Mouse (Mus musculus) limb, embryonic 11.5 days (tissue): Measurements from ENCODE around the gene Fut11. TPM values are rescaled to one million over a fixed set of nuclear protein-coding genes. Genes with fewer than 3 reads are reported as not detected.

ENCODE experiments used
- ATAC-seq: fragments of 200-750 bp; cut with Nextera tagmentation; 2 replicates; pipeline ENCODE4 v1.8.0; 2017; ENCODE audit warnings: low read depth; ENCODE audit not compliant: insufficient number of reproducible peaks, low FRiP score, low TSS enrichment
- DNase-seq: peaks from one replicate; pipeline ENCODE4 v3.0.0-alpha.2; 2015; ENCODE audit warnings: low spot score
- H3K27ac ChIP-seq: fragments of 300-500 bp; sonication (generic); replicated peaks from 2 replicates; pipeline ENCODE4 v1.5.1; 2014; ENCODE audit warnings: low read depth, mild to moderate bottlenecking, low read length
- H3K27me3 ChIP-seq: fragments of 300-500 bp; sonication (generic); 2 replicates; pipeline ENCODE4 v1.6.1; 2014; ENCODE audit warnings: mild to moderate bottlenecking, low read length, mixed read lengths; ENCODE audit not compliant: control insufficient read depth, insufficient read depth
- H3K36me3 ChIP-seq: fragments of 300-500 bp; sonication (generic); 2 replicates; pipeline ENCODE4 v1.6.1; 2014; ENCODE audit warnings: mild to moderate bottlenecking, low read length, moderate library complexity, mixed read lengths; ENCODE audit not compliant: control insufficient read depth, insufficient read depth
- H3K4me1 ChIP-seq: fragments of 300-500 bp; sonication (generic); 2 replicates; pipeline ENCODE4 v1.6.1; 2014; ENCODE audit warnings: low read length, mixed read lengths; ENCODE audit not compliant: control insufficient read depth, insufficient read depth
- H3K4me2 ChIP-seq: fragments of 300-500 bp; sonication (generic); 2 replicates; pipeline ENCODE4 v1.6.1; 2014; ENCODE audit warnings: low read depth, mild to moderate bottlenecking, moderate library complexity; ENCODE audit not compliant: severe bottlenecking
- H3K4me3 ChIP-seq: fragments of 300-500 bp; sonication (generic); 2 replicates; pipeline ENCODE4 v1.5.1; 2014; ENCODE audit warnings: low read depth, low read length
- H3K9ac ChIP-seq: fragments of 300-500 bp; sonication (generic); 2 replicates; pipeline ENCODE4 v1.6.1; 2014; ENCODE audit warnings: mild to moderate bottlenecking, low read length
- H3K9me3 ChIP-seq: fragments of 300-500 bp; sonication (generic); 2 replicates; pipeline ENCODE4 v1.6.1; 2016; ENCODE audit warnings: low read length; ENCODE audit not compliant: control insufficient read depth
- whole genome bisulfite sequencing: fragments of 180-500 bp; shearing (Covaris S2); extraction: QIAGEN DNeasy Blood & Tissue Kit; methylation state at CpG from one replicate; pipeline ENCODE4 v1.1.7; 2014; 5-methylcytosine and 5-hydroxymethylcytosine counted together
- polyA plus RNA-seq: library from polyadenylated mRNA; unstranded; fragments of >200 nt; fragmentation: Nextera tagmentation; extraction: Ambion mirVana; gene quantifications from 2 replicates; pipeline ENCODE4 v1.2.1, GENCODE M21; 2014

Fut11 gene
- polyA plus RNA-seq, 1 experiment from 2014 or later, result 18.3 TPM

- DNase-seq (no peak), ATAC-seq (no peak)
- Histone ChIP-seq H3K27ac (no peak overlapping the region), H3K4me3 (no peak overlapping the region), H3K27me3 (peaks cover 5% of the 10 kb centered on the region; the same call in 1 of the 2 replicates), H3K4me1 (no peaks in the 10 kb centered on the region), H3K9me3 (no peaks in the 10 kb centered on the region), H3K4me2 (no peak overlapping the region), H3K36me3 (no peaks in the 10 kb centered on the region), H3K9ac (no peak overlapping the region)
- WGBS, result 83% methylated on average over 1 of the region's 1 CpGs
Observed at GRCm38 (mm10) chr14:20667469-20667868, 27.3 kb upstream of the Fut11 start.

GRCm38 (mm10) chr14:20668154-20668810 is 26.5 kb upstream of the Fut11 start, which contains the start of gene Synpo2l:
Gene Synpo2l, minus strand, starts transcription at chr14:20668354.
- no peaks in the 10 kb centered on the region for H3K4me1 ChIP-seq
- ATAC-seq (no peak), DNase-seq (no peak)
- no peaks in the 10 kb centered on the region for H3K9me3 ChIP-seq
- no peak within 1 kb of the TSS for H3K27ac ChIP-seq
- H3K27me3 ChIP-seq, result no peaks in the 10 kb centered on the region; the same call in 1 of the 2 replicates
- no peak within 1 kb of the TSS for H3K4me2 ChIP-seq
- H3K4me3 ChIP-seq, result no peak within 1 kb of the TSS
- no peak within 1 kb of the TSS for H3K9ac ChIP-seq
- no peaks in the 10 kb centered on the region for H3K36me3 ChIP-seq
- WGBS, result 89% methylated on average over 8 of the region's 8 CpGs

GRCm38 (mm10) chr14:20672990-20673389 is 21.8 kb upstream of the Fut11 start:
- H3K9me3 ChIP-seq, result no peaks in the 10 kb centered on the region
- no peak overlapping the region for H3K4me3 ChIP-seq
- H3K4me1 ChIP-seq, result no peaks in the 10 kb centered on the region; the same call in 1 of the 2 replicates
- ATAC-seq (no peak), DNase-seq (peak; percentile 59)
- H3K4me2 ChIP-seq, result no peak overlapping the region
- H3K9ac ChIP-seq, result no peak overlapping the region
- WGBS, result 94% methylated on average over 2 of the region's 2 CpGs
- no peak overlapping the region for H3K27ac ChIP-seq
- H3K27me3 ChIP-seq, result no peaks in the 10 kb centered on the region
- peaks cover 12% of the 10 kb centered on the region for H3K36me3 ChIP-seq

- WGBS, result 12% methylated on average over 13 of the region's 13 CpGs
- H3K36me3 ChIP-seq, result peaks cover 16% of the 10 kb centered on the region
- no peaks in the 10 kb centered on the region for H3K9me3 ChIP-seq
- H3K4me3 ChIP-seq, result peak overlapping the region; percentile 66
- H3K9ac ChIP-seq, result no peak overlapping the region
- peak overlapping the region; percentile 50 for H3K4me2 ChIP-seq
- H3K27ac ChIP-seq, result peak overlapping the region; percentile 57; the same call in 1 of the 2 replicates
- H3K27me3 ChIP-seq, result no peaks in the 10 kb centered on the region
- DNase-seq (peak; percentile 42), ATAC-seq (peak; percentile 68; the same call in 1 of the 2 replicates)
- H3K4me1 ChIP-seq, result no peaks in the 10 kb centered on the region; the same call in 1 of the 2 replicates
Observed at GRCm38 (mm10) chr14:20673735-20674063, 21.1 kb upstream of the Fut11 start.

GRCm38 (mm10) chr14:20674064-20674833 is 20.5 kb upstream of the Fut11 start, which contains the start of gene Sec24c:
Gene Sec24c, plus strand, starts transcription at chr14:20674308.
- DNase-seq, result peak; percentile 100
- H3K4me3 ChIP-seq, result peak within 1 kb of the TSS; percentile 66
- H3K9ac ChIP-seq, result peak within 1 kb of the TSS; percentile 73
- no peaks in the 10 kb centered on the region for H3K9me3 ChIP-seq
- ATAC-seq, result peak; percentile 95
- peaks cover 16% of the 10 kb centered on the region for H3K36me3 ChIP-seq
- H3K4me2 ChIP-seq, result peak within 1 kb of the TSS; percentile 50
- 1% methylated on average over 43 of the region's 43 CpGs for WGBS
- peak within 1 kb of the TSS; percentile 63 for H3K27ac ChIP-seq
- H3K27me3 ChIP-seq, result no peaks in the 10 kb centered on the region
- no peaks in the 10 kb centered on the region; the same call in 1 of the 2 replicates for H3K4me1 ChIP-seq

GRCm38 (mm10) chr14:20677906-20678305 is 16.9 kb upstream of the Fut11 start:
- no peak overlapping the region for H3K4me2 ChIP-seq
- H3K27ac ChIP-seq, result no peak overlapping the region
- 93% methylated on average over 4 of the region's 4 CpGs for WGBS
- H3K9ac ChIP-seq, result no peak overlapping the region
- H3K9me3 ChIP-seq, result no peaks in the 10 kb centered on the region
- no peaks in the 10 kb centered on the region; the same call in 1 of the 2 replicates for H3K4me1 ChIP-seq
- no peaks in the 10 kb centered on the region for H3K27me3 ChIP-seq
- no peak for ATAC-seq
- peaks cover 37% of the 10 kb centered on the region for H3K36me3 ChIP-seq
- no peak overlapping the region for H3K4me3 ChIP-seq
- DNase-seq, result no peak

GRCm38 (mm10) chr14:20681742-20682141 is 13.0 kb upstream of the Fut11 start:
- Histone ChIP-seq H3K9ac (no peak overlapping the region), H3K27ac (no peak overlapping the region), H3K4me1 (no peaks in the 10 kb centered on the region), H3K4me3 (no peak overlapping the region), H3K27me3 (no peaks in the 10 kb centered on the region), H3K9me3 (no peaks in the 10 kb centered on the region), H3K4me2 (no peak overlapping the region), H3K36me3 (peaks cover 51% of the 10 kb centered on the region)
- no peak for ATAC-seq
- DNase-seq, result no peak
- 92% methylated on average over 2 of the region's 2 CpGs for WGBS

GRCm38 (mm10) chr14:20682498-20682897 is 12.3 kb upstream of the Fut11 start:
- H3K9ac ChIP-seq, result no peak overlapping the region
- no peak overlapping the region for H3K4me2 ChIP-seq
- peaks cover 51% of the 10 kb centered on the region for H3K36me3 ChIP-seq
- no peak for ATAC-seq
- H3K4me3 ChIP-seq, result no peak overlapping the region
- DNase-seq, result no peak
- H3K9me3 ChIP-seq, result no peaks in the 10 kb centered on the region
- H3K4me1 ChIP-seq, result no peaks in the 10 kb centered on the region
- no peaks in the 10 kb centered on the region for H3K27me3 ChIP-seq
- H3K27ac ChIP-seq, result no peak overlapping the region
- WGBS, result 91% methylated on average over 3 of the region's 3 CpGs
